Mouse (Mus musculus) liver, adult 2 months (tissue): ENCODE results near the gene Fbxo21. TPM values are rescaled to one million over a fixed set of nuclear protein-coding genes. Genes with fewer than 3 reads are reported as not detected.

Experiments
- DNase-seq: peaks from one replicate; pipeline ENCODE4 v3.0.0-alpha.2; 2011; ENCODE audit warnings: low read depth, low spot score; ENCODE audit errors: extremely low read depth
- H3K27ac ChIP-seq: fragments of 200-500 bp; replicated peaks from 2 replicates; pipeline ENCODE4 v1.5.1; 2012; ENCODE audit warnings: low read depth, mild to moderate bottlenecking, control low read depth, inconsistent platforms, low read length; ENCODE audit not compliant: insufficient read depth
- H3K27me3 ChIP-seq: fragments of 200-500 bp; 2 replicates; pipeline ENCODE4 v1.6.1; 2012; ENCODE audit warnings: mild to moderate bottlenecking, moderate library complexity, low read length, inconsistent platforms; ENCODE audit not compliant: control insufficient read depth, insufficient read depth
- H3K36me3 ChIP-seq: fragments of 200-500 bp; 2 replicates; pipeline ENCODE4 v1.6.1; 2012; ENCODE audit warnings: low read length, inconsistent platforms; ENCODE audit not compliant: control insufficient read depth, insufficient read depth
- H3K4me1 ChIP-seq: fragments of 200-500 bp; 2 replicates; pipeline ENCODE4 v1.6.1; 2011; ENCODE audit warnings: low read length; ENCODE audit not compliant: control insufficient read depth, insufficient read depth
- H3K4me3 ChIP-seq: fragments of 200-500 bp; 2 replicates; pipeline ENCODE4 v1.5.1; 2011; ENCODE audit warnings: low read depth, mild to moderate bottlenecking, control low read depth, low read length, moderate library complexity; ENCODE audit not compliant: insufficient read depth
- H3K79me2 ChIP-seq: fragments of 200-500 bp; 2 replicates; pipeline ENCODE4 v1.6.1; 2012; ENCODE audit warnings: inconsistent platforms, mild to moderate bottlenecking, low read length, moderate library complexity; ENCODE audit not compliant: control insufficient read depth, insufficient read depth
- H3K9ac ChIP-seq: fragments of 200-500 bp; 2 replicates; pipeline ENCODE4 v1.6.1; 2012; ENCODE audit warnings: low read depth, mild to moderate bottlenecking, control low read depth, inconsistent platforms, low read length
- CTCF ChIP-seq: fragments of 200-500 bp; IDR thresholded peaks from 2 replicates; pipeline ENCODE4 v1.5.1; 2011; ENCODE audit warnings: low read depth, low read length, control low read depth
- POLR2A ChIP-seq: fragments of 200-500 bp; IDR thresholded peaks from 2 replicates; pipeline ENCODE4 v1.6.1; 2011; ENCODE audit warnings: low read length, control low read depth; ENCODE audit not compliant: insufficient read depth; ENCODE audit errors: extremely low read depth
- WGBS: fragments of 180-500 bp; shearing (Covaris S2); methylation state at CpG from one replicate; pipeline ENCODE4 v1.1.7; 2018; 5-methylcytosine and 5-hydroxymethylcytosine counted together
- polyA plus RNA-seq: library from polyadenylated mRNA; depleted of rRNA; stranded (reverse); fragments of >200 nt; gene quantifications from 2 replicates; pipeline ENCODE4 v1.2.3, GENCODE M21; 2012
- total RNA-seq: library from RNA; depleted of rRNA; stranded (reverse); fragments of >200 nt; gene quantifications from 2 replicates; pipeline ENCODE4 v1.2.3, GENCODE M21; 2014

Gene Fbxo21
- total and polyA plus RNA-seq, 2 experiments, result 55.8 to 79.0 TPM

DNA sequence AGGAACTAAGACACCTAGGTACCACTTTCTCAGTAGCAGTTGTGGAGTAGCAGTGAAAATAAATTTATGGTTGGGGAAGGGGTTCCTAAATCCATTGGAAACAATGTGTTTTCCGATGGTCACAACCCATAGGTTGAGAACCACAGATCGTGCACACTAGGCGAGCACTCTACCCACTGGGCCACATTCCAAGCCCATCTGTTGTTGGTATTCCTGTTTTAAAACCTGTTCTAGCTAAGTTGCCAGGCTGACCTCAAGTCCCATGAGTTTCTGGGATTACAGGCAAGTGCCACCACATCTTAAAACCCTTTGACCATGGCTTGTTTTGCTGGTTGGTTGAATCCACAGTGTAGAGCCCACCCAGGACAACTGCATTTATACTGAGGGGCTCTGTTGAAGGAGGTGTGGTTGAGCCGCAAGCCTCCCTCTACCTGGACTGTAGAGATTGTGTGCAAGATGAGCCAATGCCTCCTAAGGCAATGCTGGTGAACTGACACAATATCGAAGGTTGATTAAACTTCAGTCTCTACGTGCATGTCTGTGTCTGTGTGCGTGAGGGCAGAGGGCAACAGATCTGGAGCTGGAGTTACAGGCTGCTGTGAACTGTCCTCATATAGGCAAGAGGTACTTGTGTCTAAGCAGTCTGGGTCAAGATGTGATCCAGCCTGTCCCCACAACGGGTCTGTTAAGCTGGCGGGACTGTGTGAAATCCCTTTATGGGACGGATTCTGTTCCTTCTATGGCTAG, 6.7 kb upstream of the Fbxo21 start:
- TF ChIP-seq CTCF (no peak), POLR2A (no peak)
- H3K27me3 ChIP-seq, result no peaks in the 10 kb centered on the region
- H3K9ac ChIP-seq, result no peak overlapping the region
- 0 out of 2 replicates have a peak overlapping the region, but pooled peaks have one; percentile 3 for H3K27ac ChIP-seq
- DNase-seq, result peak; percentile 65
- no peaks in the 10 kb centered on the region for H3K36me3 ChIP-seq
- WGBS, result 71% methylated on average over 10 of the region's 10 CpGs
- H3K4me1 ChIP-seq, result peaks cover 3% of the 10 kb centered on the region; the same call in 1 of the 2 replicates
- no peak overlapping the region for H3K4me3 ChIP-seq
- no peaks in the 10 kb centered on the region for H3K79me2 ChIP-seq

DNA sequence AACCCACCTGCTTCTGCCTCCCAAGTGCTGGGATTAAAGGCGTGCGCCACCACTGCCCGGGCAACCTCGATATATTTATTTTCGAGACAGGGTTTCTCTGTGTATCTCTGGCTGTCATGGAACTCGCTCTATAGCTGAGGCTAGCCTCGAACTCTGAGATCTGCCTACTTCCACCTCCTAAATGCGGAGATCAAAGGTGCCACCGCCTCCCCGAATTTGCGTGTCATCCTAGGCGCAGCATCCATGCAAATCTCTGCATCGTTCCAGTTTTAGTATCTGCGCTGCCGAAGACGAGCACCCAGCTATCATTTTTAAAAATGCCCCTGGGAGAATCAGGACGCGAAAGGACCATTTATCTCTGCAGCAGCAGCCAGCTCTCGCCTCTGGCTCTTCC, 270 bp upstream of the Fbxo21 start:
- no peaks in the 10 kb centered on the region for H3K27me3 ChIP-seq
- TF ChIP-seq POLR2A (no peak), CTCF (no peak)
- peaks cover 12% of the 10 kb centered on the region for H3K79me2 ChIP-seq
- no peak overlapping the region for H3K9ac ChIP-seq
- H3K27ac ChIP-seq, result no peak overlapping the region
- no peak for DNase-seq
- H3K4me3 ChIP-seq, result no peak overlapping the region; the same call in none of the 2 replicates
- 24% methylated on average over 19 of the region's 19 CpGs for WGBS
- peaks cover 25% of the 10 kb centered on the region for H3K4me1 ChIP-seq
- H3K36me3 ChIP-seq, result peaks cover 8% of the 10 kb centered on the region; the same call in 1 of the 2 replicates

DNA sequence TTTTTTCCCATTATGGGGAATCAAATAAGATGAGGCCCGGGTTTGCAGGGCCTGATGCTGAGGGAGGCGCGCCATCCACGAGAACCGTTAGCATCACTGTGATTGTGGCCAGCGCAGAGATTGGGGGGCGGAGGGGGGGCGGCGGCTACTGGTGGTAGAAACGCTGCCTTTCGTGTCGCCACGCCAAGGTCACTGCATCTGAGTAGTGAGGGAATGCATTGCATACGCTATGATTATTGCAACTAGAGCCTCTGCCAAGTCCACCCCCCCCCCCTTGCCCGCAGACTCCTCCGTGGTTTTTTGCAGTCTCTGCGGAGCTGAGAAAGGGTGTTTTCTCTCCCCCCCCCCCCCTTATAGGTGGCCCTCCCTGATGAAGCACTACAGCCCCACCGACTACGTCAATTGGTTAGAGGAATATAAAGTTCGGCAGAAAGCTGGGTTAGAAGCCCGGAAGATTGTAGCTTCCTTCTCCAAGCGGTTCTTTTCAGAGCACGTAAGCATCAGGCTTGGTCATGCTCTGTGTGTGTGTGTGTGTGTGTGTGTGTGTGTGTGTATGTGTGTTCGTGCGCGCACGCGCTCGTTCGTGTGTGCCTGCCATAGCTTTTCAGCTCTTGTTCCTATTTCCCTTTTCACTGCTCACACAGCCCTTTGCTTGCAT, 1.1 kb downstream of the Fbxo21 start:
- no peaks in the 10 kb centered on the region for H3K27me3 ChIP-seq
- peak overlapping the region; percentile 90 for H3K27ac ChIP-seq
- TF ChIP-seq POLR2A (no peak), CTCF (no peak)
- 6% methylated on average over 30 of the region's 30 CpGs for WGBS
- peak overlapping the region; percentile 99 for H3K9ac ChIP-seq
- H3K4me1 ChIP-seq, result peaks cover 29% of the 10 kb centered on the region
- H3K4me3 ChIP-seq, result peak overlapping the region; percentile 99
- DNase-seq, result no peak
- peaks cover 14% of the 10 kb centered on the region for H3K79me2 ChIP-seq
- H3K36me3 ChIP-seq, result peaks cover 14% of the 10 kb centered on the region; the same call in 1 of the 2 replicates

DNA sequence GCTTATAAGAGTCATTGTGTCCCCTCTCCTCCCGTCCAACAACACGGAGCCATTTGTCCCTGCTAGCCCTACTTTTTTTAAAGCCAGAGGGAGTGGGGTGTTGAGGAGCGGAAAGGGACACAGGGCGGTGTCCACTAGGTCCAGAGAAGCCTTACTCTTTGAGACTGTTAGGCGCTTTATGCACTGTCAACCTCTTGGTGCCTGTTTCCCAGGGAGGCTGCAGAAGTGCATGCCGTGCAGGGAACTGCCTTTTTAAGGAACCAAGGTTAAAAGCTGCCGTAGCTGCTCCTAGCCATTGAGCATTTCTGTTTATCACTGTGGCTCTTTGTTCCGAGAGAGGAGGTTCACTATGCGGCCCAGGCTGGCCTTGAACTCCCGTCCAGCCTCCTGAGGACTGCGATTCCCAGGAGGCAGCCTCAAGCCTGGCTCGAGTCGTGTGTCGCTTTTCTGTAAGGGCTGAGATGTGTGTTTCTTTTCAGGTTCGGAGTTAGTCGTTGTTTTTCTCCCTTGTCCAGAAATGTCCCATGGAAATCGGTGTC, 1.7 kb downstream of the Fbxo21 start:
- peak; percentile 52 for DNase-seq
- Histone ChIP-seq H3K9ac (peak overlapping the region; percentile 99), H3K27ac (peak overlapping the region; percentile 90), H3K36me3 (peaks cover 19% of the 10 kb centered on the region; the same call in 1 of the 2 replicates), H3K4me1 (peaks cover 33% of the 10 kb centered on the region), H3K4me3 (peak overlapping the region; percentile 99), H3K79me2 (peaks cover 14% of the 10 kb centered on the region), H3K27me3 (no peaks in the 10 kb centered on the region)
- no peak for TF ChIP-seq CTCF
- no peak for TF ChIP-seq POLR2A
- 24% methylated on average over 17 of the region's 17 CpGs for WGBS

DNA sequence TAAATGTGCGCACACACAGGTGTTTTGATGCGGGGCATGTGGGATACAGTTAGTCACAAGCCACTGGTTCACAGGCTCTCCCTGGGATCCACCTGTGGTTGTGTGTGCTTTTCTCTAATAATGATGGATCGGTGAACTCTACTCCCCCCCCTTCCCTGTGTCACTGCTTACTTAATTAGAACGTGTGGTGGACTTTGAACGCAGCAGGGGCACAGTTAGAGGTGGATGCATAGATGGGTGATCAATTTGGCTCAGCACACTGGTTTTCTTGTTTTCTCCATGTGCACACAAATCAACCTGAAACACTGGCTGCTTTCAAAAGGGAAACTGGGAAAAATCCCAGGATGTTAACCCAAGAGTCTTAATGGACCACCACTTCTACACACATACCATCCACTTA, 2.6 kb downstream of the Fbxo21 start:
- H3K27me3 ChIP-seq, result no peaks in the 10 kb centered on the region
- peaks cover 41% of the 10 kb centered on the region for H3K4me1 ChIP-seq
- peak overlapping the region; percentile 90 for H3K27ac ChIP-seq
- TF ChIP-seq POLR2A (no peak), CTCF (no peak)
- H3K36me3 ChIP-seq, result peaks cover 23% of the 10 kb centered on the region; the same call in 1 of the 2 replicates
- peak; percentile 81 for DNase-seq
- 21% methylated on average over 5 of the region's 5 CpGs for WGBS
- peaks cover 14% of the 10 kb centered on the region for H3K79me2 ChIP-seq
- H3K9ac ChIP-seq, result peak overlapping the region; percentile 46
- no peak overlapping the region for H3K4me3 ChIP-seq
